Mouse (Mus musculus): ENCODE data around the gene Ddx43.

DNA sequence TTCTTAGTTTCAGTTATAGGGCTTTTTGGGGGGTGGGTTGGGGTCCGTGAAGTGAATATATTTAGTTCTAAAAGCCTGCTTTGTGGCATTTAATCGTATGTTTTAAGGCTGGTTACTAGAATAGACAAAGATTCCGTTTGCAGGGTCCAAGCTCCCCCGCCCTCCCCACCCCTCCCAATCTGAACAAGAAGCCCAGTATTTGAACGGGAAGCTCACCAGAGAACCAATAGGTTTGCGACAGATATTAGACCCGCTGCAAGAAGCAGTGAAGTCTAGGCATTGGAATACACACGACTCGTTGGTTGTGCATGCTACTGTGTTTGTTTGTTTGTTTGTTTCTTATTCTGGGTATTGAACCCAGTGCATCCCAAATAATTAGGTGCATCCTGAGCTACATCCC, 940 bp downstream of the Ddx43 start:
- TF ChIP-seq CTCF (IDR thresholded peaks at IDR 0.05; ENCODE audit: low read depth, low read length) (no peak), GATA1 (IDR thresholded peaks at IDR 0.05; ENCODE audit: borderline replicate concordance, low read length) (no peak), POLR2AphosphoS5 (IDR thresholded peaks at IDR 0.05; ENCODE audit: insufficient replicate concordance, low read depth, low read length) (no peak), TAL1 (conservative IDR thresholded peaks at IDR 0.05; ENCODE audit: low read depth, low read length) (no peak)
